Mouse (Mus musculus) adrenal gland, adult 2 months (tissue): ENCODE data around the gene Chrnd. TPM values are rescaled to one million over a fixed set of nuclear protein-coding genes. Genes with fewer than 3 reads are reported as not detected.

Experiments
- DNase-seq: peaks from one replicate; pipeline ENCODE4 v3.0.0; 2021
- polyA plus RNA-seq: library from polyadenylated mRNA; depleted of rRNA; stranded (reverse); fragments of >200 nt; gene quantifications from 2 replicates; pipeline ENCODE4 v1.2.3, GENCODE M21; 2012; rRNA removed
- total RNA-seq, 2 experiments: library from RNA; stranded (reverse); gene quantifications; 2 replicates each; pipeline ENCODE4 v1.2.3; 2021

Gene Chrnd
- total and polyA plus RNA-seq, 3 experiments: not detected

GRCm38 (mm10) chr1:87232197-87232596 lies 41.8 kb downstream of the Chrnd start:
- no peak for DNase-seq

GRCm38 (mm10) chr1:87239056-87239455 lies 48.6 kb downstream of the Chrnd start:
- DNase-seq: no peak

GRCm38 (mm10) chr1:87243021-87243420 lies 52.6 kb downstream of the Chrnd start:
- DNase-seq: no peak

GRCm38 (mm10) chr1:87245430-87245829 lies 55.0 kb downstream of the Chrnd start:
- no peak for DNase-seq

GRCm38 (mm10) chr1:87245929-87246815 lies 55.8 kb downstream of the Chrnd start:
- peak; percentile 91 for DNase-seq

Other genes starting within 250 kb of the Chrnd start
- gene Alppl2, start 100.7 kb upstream of the Chrnd start, total RNA-seq: not detected
- not detected in 2 replicates for gene Alppl2, start 100.7 kb upstream of the Chrnd start, polyA plus RNA-seq
- gene Alpi, start 89.0 kb upstream of the Chrnd start, total RNA-seq: not detected
- gene Alpi, start 89.0 kb upstream of the Chrnd start, polyA plus RNA-seq: 0.08 and 0.30 TPM in 2 replicates
- not detected for gene Akp3, start 65.6 kb upstream of the Chrnd start, total RNA-seq
- gene Akp3, start 65.6 kb upstream of the Chrnd start, polyA plus RNA-seq: not detected in 2 replicates
- 1 to 10 TPM in 1 of 2 experiments, under 1 TPM in 1; 0.46 to 3.0 TPM for gene Ecel1, start 34.1 kb upstream of the Chrnd start, total RNA-seq
- 0.67 and 4.4 TPM in 2 replicates for gene Ecel1, start 34.1 kb upstream of the Chrnd start, polyA plus RNA-seq
- gene Prss56, start 7.3 kb upstream of the Chrnd start, total RNA-seq: not detected
- gene Prss56, start 7.3 kb upstream of the Chrnd start, polyA plus RNA-seq: 0.06 TPM in 1 of 2 replicates, not detected in the other
- gene Chrng, start 14.1 kb downstream of the Chrnd start, total RNA-seq: not detected
- not detected in 2 replicates for gene Chrng, start 14.1 kb downstream of the Chrnd start, polyA plus RNA-seq
- 10 to 100 TPM; 66.0 to 98.7 TPM for gene Eif4e2, start 23.3 kb downstream of the Chrnd start, total RNA-seq
- 18.0 and 18.4 TPM in 2 replicates for gene Eif4e2, start 23.3 kb downstream of the Chrnd start, polyA plus RNA-seq
- 100 to 1,000 TPM; 337 to 341 TPM for gene Efhd1, start 73.8 kb downstream of the Chrnd start, total RNA-seq
- gene Efhd1, start 73.8 kb downstream of the Chrnd start, polyA plus RNA-seq: 579 and 581 TPM in 2 replicates
- 10 to 100 TPM; 66.6 to 95.5 TPM for gene Gigyf2, start 136.4 kb downstream of the Chrnd start, total RNA-seq
- gene Gigyf2, start 136.4 kb downstream of the Chrnd start, polyA plus RNA-seq: 17.0 and 24.7 TPM in 2 replicates
- gene Kcnj13, start 204.1 kb downstream of the Chrnd start, total RNA-seq: not detected
- not detected in 2 replicates for gene Kcnj13, start 204.1 kb downstream of the Chrnd start, polyA plus RNA-seq